Mouse (Mus musculus) left cerebral cortex, postnatal 10 days (tissue): ENCODE data around the gene Chd9. TPM values are rescaled to one million over a fixed set of nuclear protein-coding genes. Genes with fewer than 3 reads are reported as not detected.
A peak's percentile ranks its signal among the peaks of the same experiment; 100 is the strongest.

Source experiments
- DNase-seq, 2 experiments: peaks; one replicate each; pipeline ENCODE4 v3.0.0; 2021 to 2022; ENCODE audit warnings: low spot score in 2 of 2, mixed read lengths in 1 of 2; ENCODE audit errors: extremely low spot score in 1 of 2
- intact Hi-C: fragments of 180-260 bp; cut with DNase I; formaldehyde crosslinking; loops from one replicate; pipeline ENCODE4 v1.15.1; 2025
- total RNA-seq, 2 experiments: library from RNA; stranded (reverse); gene quantifications; 2 replicates each; pipeline ENCODE4 v1.2.3; 2021

Chd9 gene
- total RNA-seq, 2 experiments from 2014 or later, result 97.6 to 104 TPM

DNA sequence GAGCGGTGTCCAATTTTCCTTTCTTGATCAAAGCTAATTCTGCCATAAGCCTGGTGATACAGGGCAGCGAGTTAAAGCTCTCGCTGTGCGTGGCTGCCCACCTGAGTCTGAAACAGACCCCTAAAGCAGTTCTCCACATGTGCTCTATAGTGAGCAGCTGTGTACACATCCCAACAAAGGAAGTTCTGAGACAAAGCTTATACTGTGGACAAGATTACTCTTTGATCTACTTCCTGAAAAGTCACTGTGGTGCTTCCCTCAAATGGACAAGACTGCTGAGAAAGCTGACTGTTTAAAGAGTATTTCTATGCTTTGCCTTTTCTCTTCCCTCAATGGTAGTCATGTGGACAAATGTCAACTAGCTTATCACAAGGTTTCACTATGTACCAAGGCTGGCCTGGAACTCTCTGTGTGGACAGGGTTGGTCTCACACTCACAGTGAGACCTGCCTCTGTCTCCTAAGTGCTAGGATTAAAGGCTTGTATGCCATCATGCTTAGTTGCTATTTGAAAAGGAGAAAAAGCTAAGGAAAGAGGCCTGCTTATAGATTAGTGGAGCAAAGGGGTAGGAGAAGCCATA lies 110.3 kb downstream of the Chd9 start:
- no peak for DNase-seq

GRCm38 (mm10) chr8:90939867-90940266 lies 111.7 kb downstream of the Chd9 start:
- intact Hi-C loops, result no loop called here
- no peak for DNase-seq

More for the DNA sequence above, 110.3 kb downstream of the Chd9 start:
- intact Hi-C loops, result no loop called here

DNA sequence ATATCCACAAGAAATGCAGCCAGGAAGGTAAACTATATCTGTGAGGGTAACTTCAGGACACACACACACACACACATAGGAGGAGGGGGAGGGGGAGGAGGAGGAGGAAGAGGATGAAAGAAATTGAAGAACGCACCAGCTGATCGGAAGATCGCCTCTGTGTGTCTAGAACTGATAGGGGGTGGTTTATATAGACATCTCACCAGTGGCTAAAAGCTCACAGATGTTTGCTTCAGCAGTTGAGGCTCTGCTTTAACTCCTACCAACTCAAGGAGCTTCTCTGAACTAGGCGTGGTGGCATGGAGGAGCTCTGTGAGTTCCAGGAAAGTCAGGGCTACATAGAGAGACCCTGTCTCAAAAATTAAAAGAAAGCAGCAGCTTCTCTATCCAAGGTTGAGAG lies 115.6 kb downstream of the Chd9 start:
- intact Hi-C loops, result no loop called here
- no peak for DNase-seq

- intact Hi-C loops, result loop anchor here (5.0 kb wide), 1 partner anchor 48 kb away; no protein-coding TSS in a partner anchor
These were observed 126.9 kb downstream of the Chd9 start for GRCm38 (mm10) chr8:90954802-90955760.

DNA sequence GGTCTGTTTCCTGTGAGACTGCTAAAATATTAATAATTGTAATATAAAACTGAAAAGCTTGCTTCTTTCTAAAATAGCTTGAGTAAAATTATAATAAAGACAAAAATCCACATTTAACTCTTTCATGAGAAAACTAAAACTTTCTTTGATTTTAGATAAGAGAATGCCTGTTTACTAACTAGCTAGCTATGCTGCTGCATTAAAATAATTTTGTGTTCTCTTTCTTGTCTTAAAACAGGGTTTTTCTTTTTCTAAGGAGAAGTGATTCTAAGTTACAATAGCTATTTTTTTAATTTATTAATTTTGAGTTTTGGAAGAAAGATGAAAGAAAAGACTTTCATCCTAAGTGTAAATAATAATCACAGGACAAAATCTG lies 127.6 kb downstream of the Chd9 start:
- no peak for DNase-seq
- intact Hi-C loops, result loop anchor here (2.0 to 5.0 kb wide), 2 partner anchors 48 to 127 kb away; partner anchors contain the start of gene Chd9

More at GRCm38 (mm10) chr8:90954802-90955760, 126.9 kb downstream of the Chd9 start:
- DNase-seq, result peak; percentile 73 to 79

- intact Hi-C loops, result loop anchor here (2.0 to 5.0 kb wide), 2 partner anchors 49 to 128 kb away; partner anchors contain the start of gene Chd9
These were observed 128.2 kb downstream of the Chd9 start for GRCm38 (mm10) chr8:90956390-90956789.

GRCm38 (mm10) chr8:90957711-90958110 lies 129.6 kb downstream of the Chd9 start:
- DNase-seq, result no peak

More at GRCm38 (mm10) chr8:90956390-90956789, 128.2 kb downstream of the Chd9 start:
- DNase-seq, result no peak

GRCm38 (mm10) chr8:90959721-90960120 lies 131.6 kb downstream of the Chd9 start:
- intact Hi-C loops, result loop anchor here (5.0 kb wide), 1 partner anchor 52 kb away; no protein-coding TSS in a partner anchor

More at GRCm38 (mm10) chr8:90957711-90958110, 129.6 kb downstream of the Chd9 start:
- intact Hi-C loops, result loop anchor here (2.0 to 5.0 kb wide), 2 partner anchors 50 to 129 kb away; partner anchors contain the start of gene Chd9

GRCm38 (mm10) chr8:90961603-90962002 lies 133.5 kb downstream of the Chd9 start:
- intact Hi-C loops, result no loop called here
- DNase-seq, result no peak

More at GRCm38 (mm10) chr8:90959721-90960120, 131.6 kb downstream of the Chd9 start:
- DNase-seq, result no peak

- no peak for DNase-seq
- intact Hi-C loops, result no loop called here
These were observed 135.9 kb downstream of the Chd9 start for GRCm38 (mm10) chr8:90964044-90964443.

DNA sequence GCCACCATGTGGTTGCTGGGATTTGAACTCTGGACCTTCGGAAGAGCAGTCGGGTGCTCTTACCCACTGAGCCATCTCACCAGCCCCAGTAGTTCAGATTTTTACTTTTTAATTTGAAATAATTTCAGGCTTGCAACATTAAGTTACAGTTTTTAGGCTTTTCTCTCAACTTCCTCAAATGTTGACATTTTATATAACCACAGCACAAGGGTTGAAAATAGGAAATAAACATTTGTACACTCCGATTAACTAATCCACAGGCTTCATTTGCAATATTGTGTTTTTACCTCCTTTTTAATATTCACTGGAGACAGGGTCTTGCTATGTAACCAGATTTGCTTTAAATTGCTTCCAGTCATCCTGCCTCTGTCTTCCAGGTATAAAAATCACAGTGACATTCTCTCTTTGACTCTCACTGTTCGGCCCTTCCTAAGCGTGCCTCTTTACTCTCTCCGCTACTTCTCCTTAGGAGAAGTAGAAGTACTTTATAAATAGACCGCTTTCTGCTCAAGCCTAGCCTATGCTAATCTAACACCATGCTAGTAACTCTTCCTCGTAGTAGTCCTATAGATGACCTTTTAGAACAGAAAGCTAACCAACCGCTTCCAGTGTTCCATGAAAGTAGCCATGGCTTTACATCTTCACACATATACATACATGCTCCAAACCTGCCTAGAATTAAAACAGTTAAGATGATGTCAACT lies 137.5 kb downstream of the Chd9 start:
- no peak for DNase-seq
- intact Hi-C loops, result no loop called here

DNA sequence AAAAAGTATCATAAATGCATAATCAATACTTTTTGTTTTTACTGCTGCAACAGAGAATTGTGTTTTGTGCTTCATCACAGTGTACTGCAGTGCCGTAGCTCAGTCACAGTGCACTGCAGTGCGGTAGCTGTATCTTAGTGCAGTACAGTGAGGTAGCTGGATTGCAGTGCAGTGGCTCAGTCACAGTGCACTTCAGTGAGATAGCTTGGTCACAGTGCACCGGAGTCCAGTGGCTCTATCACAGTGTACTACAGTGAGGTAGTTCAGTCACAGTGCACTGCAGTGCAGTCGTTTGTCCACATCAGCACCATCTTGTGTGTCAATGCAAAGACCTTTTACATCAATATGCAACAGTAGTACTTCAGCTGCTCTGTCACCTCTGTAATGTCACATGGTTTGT lies 140.2 kb downstream of the Chd9 start:
- no peak for DNase-seq
- intact Hi-C loops, result no loop called here

- peak in 1 of 2 experiments; percentile 28 for DNase-seq
- intact Hi-C loops, result no loop called here
These were observed 148.8 kb downstream of the Chd9 start for GRCm38 (mm10) chr8:90976960-90977371.

- intact Hi-C loops, result no loop called here
- no peak for DNase-seq
These were observed 150.6 kb downstream of the Chd9 start for GRCm38 (mm10) chr8:90978720-90979119.

DNA sequence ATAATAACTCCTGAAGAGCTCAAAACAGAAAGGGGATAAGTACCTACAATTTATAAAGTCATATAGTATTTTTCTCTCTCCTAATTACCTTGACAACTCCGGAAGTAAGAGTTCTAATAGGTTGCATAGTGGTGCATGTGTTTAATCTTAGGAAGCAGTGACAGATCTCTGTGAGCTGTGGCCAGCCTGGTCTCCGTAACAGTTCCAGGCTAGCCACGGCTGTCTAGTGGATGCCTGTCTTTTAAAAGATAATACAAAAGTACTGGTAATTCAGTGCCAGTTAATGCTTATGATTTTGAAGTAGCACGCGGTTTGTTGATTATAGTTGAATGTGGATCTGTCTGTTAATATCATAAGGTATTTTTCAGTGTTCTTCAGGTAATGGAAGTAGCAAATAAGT lies 151.1 kb downstream of the Chd9 start:
- DNase-seq, result no peak
- intact Hi-C loops, result no loop called here

- DNase-seq, result no peak
- intact Hi-C loops, result loop anchor here (5.0 kb wide), 1 partner anchor 50 kb away; no protein-coding TSS in a partner anchor
These were observed 153.9 kb downstream of the Chd9 start for GRCm38 (mm10) chr8:90982087-90982486.

DNA sequence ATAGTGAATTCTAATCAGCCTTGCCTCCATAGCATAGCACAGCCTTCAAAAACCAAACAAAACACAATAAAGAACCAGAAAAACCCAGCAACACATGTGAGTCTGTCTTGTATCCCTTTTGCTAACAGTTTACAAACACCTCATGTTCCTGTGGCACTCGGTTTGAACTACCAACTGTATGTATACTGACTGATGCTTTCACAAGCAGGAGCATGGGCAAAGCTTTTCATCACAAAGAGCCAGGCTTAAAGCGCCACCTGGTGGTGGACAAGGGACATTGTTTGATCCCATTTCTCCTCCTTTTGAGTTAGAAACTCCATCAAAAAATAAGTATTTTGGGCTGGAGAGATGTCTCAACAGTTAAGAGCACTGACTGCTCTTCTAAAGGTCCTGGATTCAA lies 191.6 kb downstream of the Chd9 start:
- peak; percentile 46 to 69 for DNase-seq
- intact Hi-C loops, result loop anchor here (5.0 kb wide), 2 partner anchors 32 to 192 kb away; partner anchors contain the start of gene Chd9

GRCm38 (mm10) chr8:91034417-91034816 lies 206.3 kb downstream of the Chd9 start:
- intact Hi-C loops, result loop anchor here (5.0 kb wide), 1 partner anchor 52 kb away; no protein-coding TSS in a partner anchor
- DNase-seq, result no peak

DNA sequence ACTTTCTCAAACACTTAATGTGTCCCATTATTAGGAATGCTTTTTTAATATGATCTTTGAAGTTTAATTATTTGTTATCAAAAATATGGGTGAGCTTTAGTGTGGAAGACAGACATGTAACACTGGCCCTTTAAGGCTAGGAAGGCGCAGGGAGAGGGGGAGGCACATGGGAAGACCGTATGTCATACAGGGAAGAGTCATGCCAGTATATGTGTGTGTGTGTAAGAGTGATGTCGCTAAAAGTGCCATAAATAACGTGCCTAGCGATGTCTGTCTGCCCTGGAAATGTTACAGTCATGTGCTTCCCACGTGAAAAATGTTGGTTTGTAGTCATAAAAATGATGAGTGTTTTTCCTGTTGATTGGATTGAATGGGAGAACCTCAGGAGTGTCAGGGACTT lies 208.8 kb downstream of the Chd9 start:
- no peak for DNase-seq
- intact Hi-C loops, result no loop called here
